ENCODE assay signal across 18 mouse cellular contexts in genomic region chr10:75501641-75502040, GRCm38 (mm10). TPM values are rescaled to one million over a fixed set of nuclear protein-coding genes. Genes with fewer than 3 reads are reported as not detected.
A peak's percentile ranks its signal among the peaks of the same experiment; 100 is the strongest.
DNase-seq lines count a peak whose midpoint lies in the region; ATAC-seq and TF ChIP-seq lines count a peak whose summit lies in the region.
"Had no signal": no experiment of that assay in that cellular context is flagged by ENCODE, and none has a peak within 500 bp of the region (broad histone marks: within the 10 kb centered on the region; RNA-seq: fewer than 3 reads in every experiment).

No protein-coding gene starts in this region.

- TF ChIP-seq CTCF in liver, postnatal 0 days (IDR thresholded peaks at IDR 0.05; ENCODE audit: low read depth) = no peak

- peak overlapping the region; percentile 62 for H3K27ac ChIP-seq in liver, postnatal 0 days (ENCODE audit: low read depth)
- H3K27ac ChIP-seq: embryonic facial prominence, embryonic 15.5 days; forebrain, embryonic 10.5 days; heart, embryonic 13.5 days; hindbrain, embryonic 15.5 days had no signal

- no peak for TF ChIP-seq EP300 in liver, postnatal 0 days (IDR thresholded peaks at IDR 0.05; ENCODE audit: low read depth)

- DNase-seq in kidney, adult 9 months = peak; percentile 50
- DNase-seq in kidney, adult 18-20 months = no peak
- peak; percentile 54 for DNase-seq in liver, postnatal 0 days
- DNase-seq in liver (no peak), NIH3T3 (ENCODE audit: low read depth) (peak; percentile 40), adipocyte (ENCODE audit: low spot score) (peak; percentile 63)
- DNase-seq: adrenal gland, postnatal 10 days; cerebellum, adult 2 months; embryo, embryonic 11 days; gastrocnemius, postnatal 36 days; heart, adult 11 months; heart, postnatal 36 days had no signal

- H3K9ac ChIP-seq in liver, postnatal 0 days (replicated peaks) = no peak overlapping the region
- H3K9ac ChIP-seq: embryonic facial prominence, embryonic 15.5 days; heart, embryonic 13.5 days; hindbrain, embryonic 15.5 days had no signal

- peaks cover 27% of the 10 kb centered on the region for H3K4me1 ChIP-seq in liver, postnatal 0 days (ENCODE audit: insufficient read depth)
- H3K4me1 ChIP-seq: embryonic facial prominence, embryonic 15.5 days; forebrain, embryonic 10.5 days; hindbrain, embryonic 15.5 days had no signal

- no peak overlapping the region for H3K4me2 ChIP-seq in liver, postnatal 0 days (ENCODE audit: low read depth, low read length)
- H3K4me2 ChIP-seq: embryonic facial prominence, embryonic 15.5 days; heart, embryonic 13.5 days; hindbrain, embryonic 15.5 days had no signal

- no peaks in the 10 kb centered on the region for H3K27me3 ChIP-seq in liver, postnatal 0 days (ENCODE audit: insufficient read depth, low read length)
- H3K27me3 ChIP-seq: embryonic facial prominence, embryonic 15.5 days; heart, embryonic 13.5 days; hindbrain, embryonic 15.5 days had no signal

- H3K36me3 ChIP-seq in liver, postnatal 0 days (replicated peaks; ENCODE audit: insufficient read depth, low read length) = peaks cover 8% of the 10 kb centered on the region
- H3K36me3 ChIP-seq: hindbrain, embryonic 15.5 days had no signal

- 89% methylated on average over 1 of the region's 1 CpGs for WGBS in liver, postnatal 0 days (ENCODE audit: insufficient replicate concordance)

- H3K4me3 ChIP-seq in liver, postnatal 0 days (ENCODE audit: low read depth, low read length) = no peak overlapping the region
- H3K4me3 ChIP-seq: embryonic facial prominence, embryonic 15.5 days; erythroblast, embryonic 14.5 days; forebrain, embryonic 10.5 days; heart, embryonic 13.5 days; hindbrain, embryonic 15.5 days had no signal

- 0 out of 2 replicates have a peak, but pooled peaks have one; percentile 16 for ATAC-seq in liver, postnatal 0 days
- ATAC-seq: forebrain, embryonic 14.5 days had no signal

- no peaks in the 10 kb centered on the region for H3K9me3 ChIP-seq in liver, postnatal 0 days (ENCODE audit: low read length)
- H3K9me3 ChIP-seq: embryonic facial prominence, embryonic 15.5 days; forebrain, embryonic 10.5 days; hindbrain, embryonic 15.5 days had no signal

RNA-seq across cellular contexts. Expression of gene Snrpd3, which starts 15.7 kb away (rescaled TPM):
- polyA plus RNA-seq in liver, postnatal 0 days (2015; fragmentation: Nextera tagmentation; extraction: Ambion mirVana) = 51.9 and 58.8 TPM in 2 replicates

RNA-seq across cellular contexts. Expression of gene Gucd1, which starts 16.1 kb away (rescaled TPM):
- polyA plus RNA-seq in liver, postnatal 0 days (2015; fragmentation: Nextera tagmentation; extraction: Ambion mirVana) = 45.2 and 45.6 TPM in 2 replicates

RNA-seq across cellular contexts. Expression of gene Lrrc75b, which starts 58.5 kb away (rescaled TPM):
- 0.05 and 0.06 TPM in 2 replicates for polyA plus RNA-seq in liver, postnatal 0 days (2015; fragmentation: Nextera tagmentation; extraction: Ambion mirVana)
- polyA plus RNA-seq: erythroblast, embryonic 14.5 days had no signal

RNA-seq across cellular contexts. Expression of gene Ggt1, which starts 59.8 kb away (rescaled TPM):
- 27.4 and 28.6 TPM in 2 replicates for polyA plus RNA-seq in liver, postnatal 0 days (2015; fragmentation: Nextera tagmentation; extraction: Ambion mirVana)
- polyA plus RNA-seq: erythroblast, embryonic 14.5 days had no signal

Comparison
In these comparisons a context has a peak if more than half of its experiments do, and no peak if none do; other contexts are left out.
1. DNase-seq: peak in kidney, adult 9 months (single experiment), liver, postnatal 0 days (single experiment), NIH3T3 (single experiment) and adipocyte (single experiment); none in kidney, adult 18-20 months (single experiment) and liver (single experiment).